Mouse (Mus musculus): Measurements from ENCODE around the gene Psap.

Gene Psap

DNA sequence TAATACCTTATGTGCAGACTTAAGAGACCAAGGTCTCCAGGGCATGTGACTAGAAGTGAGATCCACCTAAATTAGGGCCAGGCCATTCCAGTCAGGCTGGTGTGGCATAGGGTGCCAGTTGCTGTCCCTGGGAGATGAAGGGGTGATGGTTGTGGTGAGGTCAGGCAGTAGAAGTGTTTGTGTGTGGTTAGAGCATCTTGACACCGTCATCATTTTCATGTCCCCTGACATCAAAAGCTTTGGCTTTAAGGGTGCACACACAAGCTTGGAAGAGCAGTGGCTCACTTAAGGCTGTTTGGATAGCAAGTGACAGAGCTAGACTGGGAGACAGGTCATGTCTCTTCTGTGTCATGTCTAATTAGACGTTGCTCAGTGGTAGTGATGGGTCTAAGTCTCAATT lies 10.3 kb downstream of the Psap start:
- DNase-seq (ENCODE audit: low spot score): no peak

DNA sequence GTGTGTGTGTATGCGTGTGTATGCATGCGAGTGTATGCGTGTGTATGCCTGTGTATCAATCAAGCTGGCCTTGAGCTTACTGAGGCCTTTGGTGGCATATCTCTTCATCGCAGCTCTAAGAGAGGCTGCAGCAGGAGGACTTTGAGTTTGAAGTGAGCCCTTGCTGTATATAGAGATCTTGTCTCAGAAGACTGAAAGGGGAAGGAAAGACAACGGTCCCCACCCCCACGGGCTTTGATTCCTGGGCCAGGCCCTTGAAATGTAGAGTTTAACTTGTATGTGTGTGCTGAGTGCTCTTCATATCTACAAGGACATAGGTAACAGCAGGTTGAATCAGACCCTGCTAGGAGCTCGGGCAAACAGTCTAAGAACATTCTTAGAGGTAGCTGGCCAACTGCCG lies 11.8 kb downstream of the Psap start:
- no peak for DNase-seq (ENCODE audit: low spot score)

DNA sequence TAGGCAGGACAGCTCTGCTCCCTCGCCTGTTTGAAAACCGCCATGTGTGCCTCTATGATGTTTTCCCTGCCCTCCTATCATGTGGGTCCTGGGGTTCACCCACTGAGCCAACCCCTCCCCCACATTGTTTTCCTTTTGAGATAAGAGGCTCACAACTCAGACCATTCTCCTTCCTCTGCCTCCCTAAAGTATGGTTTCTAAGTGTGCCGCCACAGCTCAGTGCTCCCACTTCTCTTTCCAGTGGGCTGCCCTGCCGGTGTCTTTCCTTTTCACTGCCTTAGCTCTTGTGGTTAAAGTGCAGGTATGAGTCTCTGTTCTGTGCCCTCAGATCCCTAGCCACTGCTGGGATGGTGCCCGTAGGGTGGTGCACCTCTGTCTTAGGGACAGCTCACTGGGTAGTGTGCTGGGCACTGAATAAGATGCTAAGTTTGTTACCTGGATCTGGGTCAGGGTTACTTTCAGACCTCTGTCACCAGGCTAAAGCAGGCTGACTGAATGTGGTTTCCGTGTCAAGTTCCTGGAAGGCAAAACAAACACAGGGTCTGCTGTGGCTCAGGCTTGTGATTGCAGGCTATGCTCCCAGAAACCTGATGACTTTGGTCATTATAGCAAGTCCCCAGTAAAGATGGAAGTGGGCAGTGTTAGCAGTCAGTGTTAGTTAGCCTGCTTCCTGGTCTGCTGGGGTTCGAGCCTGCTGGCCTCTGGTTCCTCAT lies 12.8 kb downstream of the Psap start:
- no peak for DNase-seq (ENCODE audit: low spot score)

DNA sequence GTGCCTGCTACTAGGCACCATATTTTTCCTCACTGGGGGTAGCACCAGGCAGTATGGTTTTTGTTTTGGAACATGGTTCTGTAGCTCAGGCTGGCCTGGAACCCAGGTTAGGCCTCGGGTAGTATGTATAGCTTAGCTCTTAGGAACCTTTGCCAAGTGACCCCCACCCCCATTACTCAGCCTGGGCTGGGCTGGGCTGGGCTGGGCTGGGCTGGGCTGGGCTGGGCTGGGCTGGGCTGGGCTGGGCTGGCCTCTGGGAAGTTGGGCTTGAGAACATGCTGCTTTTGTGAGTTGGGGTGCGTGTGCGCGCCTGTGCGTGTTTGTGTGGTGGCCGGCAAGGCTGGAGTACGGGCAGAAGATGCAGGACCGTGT lies 13.3 kb downstream of the Psap start:
- no peak for DNase-seq (ENCODE audit: low spot score)

DNA sequence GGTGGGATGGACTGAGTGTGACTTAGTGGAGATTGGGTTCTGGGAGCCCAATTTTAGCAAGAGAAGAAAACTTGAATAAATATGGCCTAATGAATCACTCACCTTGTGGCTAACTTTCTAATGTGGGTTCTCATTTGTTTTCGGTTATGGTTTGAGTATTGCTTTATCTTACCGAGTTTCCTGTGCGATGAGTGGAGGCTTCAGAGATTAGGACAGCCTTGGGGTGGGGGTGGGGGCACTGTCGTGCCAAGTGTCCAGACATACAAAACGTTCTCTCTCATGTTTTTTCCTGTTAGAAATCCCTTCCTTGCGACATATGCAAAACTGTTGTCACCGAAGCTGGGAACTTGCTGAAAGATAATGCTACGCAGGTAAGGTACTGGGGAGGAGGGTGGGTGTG lies 14.8 kb downstream of the Psap start:
- no peak for DNase-seq (ENCODE audit: low spot score)

DNA sequence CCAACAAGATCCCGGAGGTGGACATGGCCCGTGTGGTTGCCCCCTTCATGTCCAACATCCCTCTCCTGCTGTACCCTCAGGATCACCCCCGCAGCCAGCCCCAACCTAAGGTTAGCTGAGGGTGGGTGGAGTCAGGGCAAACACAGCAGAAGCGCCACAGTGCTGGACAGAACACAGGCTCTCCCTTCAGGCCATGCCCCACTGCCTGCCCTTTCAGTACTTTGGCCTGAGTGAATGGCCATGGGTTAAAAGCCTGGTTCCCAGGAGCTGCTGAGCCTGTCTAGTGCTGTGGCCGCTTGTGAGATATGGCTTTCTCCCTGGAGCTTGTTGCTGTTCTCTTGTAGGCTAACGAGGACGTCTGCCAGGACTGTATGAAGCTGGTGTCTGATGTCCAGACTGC lies 17.2 kb downstream of the Psap start:
- no peak for DNase-seq (ENCODE audit: low spot score)

DNA sequence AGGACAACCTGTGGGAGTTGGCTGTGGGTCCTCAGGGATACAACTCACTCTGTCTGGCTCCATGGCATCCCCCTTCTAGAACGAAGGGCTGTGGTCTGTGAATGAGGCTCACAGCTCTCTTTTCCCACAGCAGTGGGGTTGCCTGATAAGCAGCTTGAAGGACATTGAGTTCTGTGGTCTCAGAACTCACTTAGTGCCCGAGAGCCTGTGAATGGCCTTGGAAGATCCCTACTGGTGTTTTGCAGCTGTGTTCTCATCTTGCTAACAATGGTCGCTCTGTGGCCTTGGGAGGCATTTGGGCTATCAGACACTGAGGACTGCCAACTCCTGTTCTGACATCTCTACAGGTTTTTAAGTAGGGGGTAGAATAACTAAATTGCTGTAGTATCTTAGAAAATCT lies 17.9 kb downstream of the Psap start:
- no peak for DNase-seq (ENCODE audit: low spot score)

DNA sequence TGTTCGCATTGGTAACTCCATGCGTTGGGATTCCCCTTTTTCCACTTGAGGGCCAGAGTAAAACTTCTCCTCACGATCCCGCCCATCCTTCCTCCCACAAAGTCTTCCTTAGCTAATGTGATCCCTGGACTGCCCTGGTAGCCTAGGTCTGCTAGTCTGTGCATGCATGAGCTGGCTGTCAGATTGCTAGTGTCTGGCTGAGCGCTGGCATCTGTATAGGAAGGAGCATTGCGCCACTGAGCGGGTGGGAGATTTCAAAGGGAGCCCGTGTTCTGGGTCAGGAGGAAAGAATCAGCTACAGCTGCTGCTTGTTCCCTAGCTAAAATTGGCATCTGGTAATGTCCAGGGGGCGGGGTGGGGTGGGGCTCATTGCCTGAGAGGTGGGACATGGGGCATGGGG lies 18.6 kb downstream of the Psap start:
- no peak for DNase-seq (ENCODE audit: low spot score)

DNA sequence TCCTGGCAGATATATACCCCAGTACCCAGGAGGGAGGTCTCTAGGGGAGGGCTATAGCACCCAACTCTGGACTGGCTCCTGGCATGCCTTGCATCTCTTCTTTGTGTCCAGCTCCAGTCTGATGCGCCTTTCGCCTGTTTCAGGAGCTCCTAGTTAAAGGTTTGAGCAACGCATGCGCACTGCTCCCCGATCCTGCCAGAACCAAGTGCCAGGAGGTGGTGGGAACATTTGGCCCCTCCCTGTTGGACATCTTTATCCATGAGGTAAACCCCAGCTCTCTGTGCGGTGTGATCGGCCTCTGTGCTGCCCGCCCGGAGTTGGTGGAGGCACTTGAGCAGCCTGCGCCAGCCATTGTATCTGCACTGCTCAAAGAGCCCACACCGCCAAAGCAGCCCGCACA lies 22.2 kb downstream of the Psap start:
- no peak for DNase-seq (ENCODE audit: low spot score)

DNA sequence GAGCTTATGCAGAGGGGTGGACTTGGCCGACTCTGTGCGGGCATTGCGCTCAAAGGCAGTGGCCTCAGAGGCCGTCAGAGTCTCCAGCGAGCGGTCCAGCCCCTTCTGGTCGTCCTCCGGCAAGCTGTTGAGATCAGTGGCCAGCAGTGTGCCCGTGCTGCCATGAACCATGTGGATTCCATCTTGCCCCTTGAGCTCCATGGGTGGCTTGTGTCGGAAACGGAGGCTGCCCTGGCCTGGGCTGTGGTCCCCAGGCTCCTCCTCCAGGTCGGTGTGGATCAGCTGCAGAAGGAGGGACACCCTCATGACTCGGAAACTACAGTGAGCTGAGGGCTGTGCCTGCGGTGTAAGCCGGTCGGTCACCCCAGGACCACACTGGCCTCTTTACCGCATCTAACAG lies 26.0 kb downstream of the Psap start:
- DNase-seq (ENCODE audit: low spot score): no peak

DNA sequence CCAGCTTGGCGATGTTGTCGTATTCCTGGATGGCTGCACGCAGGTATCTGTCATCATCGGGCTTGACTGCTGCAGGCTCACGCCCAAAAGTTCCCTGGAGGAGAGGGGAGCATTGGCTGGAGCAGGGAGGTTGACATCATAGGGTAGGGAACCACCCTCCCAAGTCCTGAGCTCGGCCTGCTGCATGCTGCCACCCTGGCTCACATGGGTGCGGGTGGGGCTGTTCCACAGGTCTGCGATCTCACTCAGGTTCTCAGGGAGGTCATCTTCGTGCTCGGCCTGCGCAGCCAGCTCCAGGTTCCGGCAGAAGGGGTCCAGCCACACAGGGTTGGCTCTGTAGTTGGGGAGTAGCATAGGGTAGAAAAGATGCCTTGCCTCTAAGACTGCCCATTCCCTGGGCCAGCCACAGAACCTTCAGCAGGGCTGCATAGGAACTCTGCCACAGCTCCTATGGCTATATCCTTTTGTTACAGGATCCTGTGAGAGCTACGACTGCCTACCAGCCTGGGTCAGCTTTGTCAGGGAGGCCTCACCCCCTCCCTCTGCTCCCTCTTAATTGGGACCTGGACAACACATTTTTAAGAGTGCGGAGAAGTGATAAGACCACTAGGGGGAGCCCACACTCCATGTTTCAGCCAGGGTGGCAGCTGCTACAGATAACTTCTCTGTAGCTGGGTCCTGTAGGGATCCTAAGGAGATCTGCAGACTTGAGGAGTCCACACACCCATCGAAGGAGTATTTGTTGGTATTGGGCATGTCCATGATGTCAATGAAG lies 27.6 kb downstream of the Psap start:
- DNase-seq (ENCODE audit: low spot score): no peak

DNA sequence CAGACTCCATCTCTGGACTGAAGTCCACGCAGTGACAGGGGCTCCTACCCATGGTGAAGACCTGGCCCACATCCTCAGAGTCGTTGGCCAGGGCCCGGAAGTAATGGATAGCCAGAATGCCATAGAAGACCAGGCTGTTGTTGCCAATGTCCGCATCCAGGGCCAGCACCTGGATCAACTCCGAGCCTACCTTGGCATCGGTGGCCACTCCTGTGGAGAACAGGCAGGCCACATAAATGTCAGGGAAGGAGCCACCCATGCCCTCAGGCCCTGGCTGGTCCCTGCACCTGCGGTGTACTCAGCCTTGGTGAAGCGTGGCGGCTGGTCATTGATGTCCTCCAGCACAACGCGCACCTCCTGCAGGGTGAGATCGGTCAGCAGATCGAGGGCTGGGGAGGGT lies 33.2 kb downstream of the Psap start:
- DNase-seq (ENCODE audit: low spot score): no peak

DNA sequence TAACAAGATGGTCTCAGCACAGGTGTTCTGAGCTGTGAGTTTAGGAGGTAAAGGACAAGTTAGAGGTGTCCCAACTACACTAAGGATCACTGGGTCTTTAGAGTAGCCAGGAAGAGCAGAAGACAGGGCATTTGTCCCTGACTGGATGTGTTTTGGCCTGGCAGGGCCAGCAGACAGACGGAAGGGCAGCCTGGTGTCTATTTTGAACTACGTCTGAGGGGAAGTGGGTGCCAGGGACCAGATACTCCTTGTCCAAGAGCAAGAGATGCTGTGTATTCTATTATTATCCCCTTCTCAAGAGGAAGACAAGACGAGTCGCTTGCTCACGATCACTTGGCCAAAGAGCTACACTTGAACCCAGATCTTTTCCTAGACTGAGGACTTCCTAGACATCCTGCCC lies 36.2 kb downstream of the Psap start:
- DNase-seq (ENCODE audit: low spot score): no peak

DNA sequence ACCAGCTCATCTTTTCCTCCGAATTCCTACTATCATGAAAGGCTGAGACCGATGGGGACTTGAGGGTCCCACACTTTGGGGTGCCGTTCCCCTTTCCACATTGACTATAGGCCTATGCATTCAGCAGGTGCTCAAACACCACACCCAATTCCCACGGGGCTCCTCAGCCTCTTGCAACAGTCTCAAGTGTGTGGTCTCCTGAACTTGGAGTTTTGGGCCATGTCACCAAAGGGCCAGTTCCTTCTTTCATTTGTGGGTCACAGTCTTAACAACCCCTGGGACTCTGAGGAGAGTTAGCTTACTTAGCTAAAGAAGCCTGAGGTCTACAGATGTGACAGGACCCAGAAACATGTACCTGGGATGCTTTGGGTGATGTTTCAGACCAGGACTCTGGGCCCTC lies 38.7 kb downstream of the Psap start:
- no peak for DNase-seq (ENCODE audit: low spot score)

DNA sequence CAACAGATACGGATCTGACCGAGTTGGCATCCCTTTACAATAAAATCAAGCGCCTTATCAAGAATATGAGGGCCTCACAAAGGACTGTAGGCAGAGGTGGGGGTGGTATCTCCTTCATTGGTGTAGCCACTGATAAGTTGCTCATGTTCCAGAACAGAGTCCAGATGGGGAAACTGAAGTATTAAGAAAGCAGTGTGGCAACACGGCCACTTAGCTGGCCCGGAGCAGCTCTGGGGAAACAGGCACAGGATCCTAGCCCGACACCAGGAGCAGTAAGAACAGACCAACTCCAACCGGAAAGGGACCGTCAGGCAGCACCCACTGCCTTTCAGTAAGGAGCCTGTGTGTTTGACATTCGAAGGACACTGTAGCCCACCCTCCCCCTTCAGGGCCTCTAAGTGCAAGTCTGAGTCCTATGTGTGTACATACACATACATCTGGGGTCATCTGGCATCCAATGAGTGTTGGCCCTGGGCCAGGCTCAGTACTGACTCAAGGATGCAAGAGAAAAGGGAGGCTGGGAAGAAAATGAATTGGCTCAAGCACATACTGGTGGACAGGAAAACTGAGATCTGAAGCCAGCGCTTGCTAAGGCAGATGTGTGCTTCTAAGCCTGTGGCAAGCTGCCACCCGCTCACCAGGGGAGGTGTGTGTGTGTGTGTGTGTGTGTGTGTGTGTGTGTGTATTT lies 51.7 kb downstream of the Psap start:
- no peak for DNase-seq (ENCODE audit: low spot score)

DNA sequence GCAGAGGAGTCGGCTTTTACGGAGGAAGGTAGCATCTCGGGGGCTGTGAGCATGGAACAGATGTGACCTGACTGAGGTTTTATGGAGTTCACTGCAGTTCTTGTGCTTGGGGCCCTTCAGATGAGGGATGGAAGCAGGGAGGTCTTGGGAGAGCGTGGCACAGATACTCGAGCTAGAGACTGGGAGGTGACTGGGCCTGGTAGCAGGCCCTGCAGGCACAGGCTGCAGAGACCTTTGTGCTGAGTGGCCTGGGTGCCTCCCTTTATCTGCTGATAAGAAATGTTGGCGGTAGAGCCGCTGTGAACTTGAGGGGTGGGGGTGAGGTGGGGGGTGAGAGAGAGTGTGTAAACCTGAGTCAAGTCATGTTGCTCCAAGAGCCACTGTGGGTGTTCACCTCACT lies 57.2 kb downstream of the Psap start:
- DNase-seq (ENCODE audit: low spot score): no peak

DNA sequence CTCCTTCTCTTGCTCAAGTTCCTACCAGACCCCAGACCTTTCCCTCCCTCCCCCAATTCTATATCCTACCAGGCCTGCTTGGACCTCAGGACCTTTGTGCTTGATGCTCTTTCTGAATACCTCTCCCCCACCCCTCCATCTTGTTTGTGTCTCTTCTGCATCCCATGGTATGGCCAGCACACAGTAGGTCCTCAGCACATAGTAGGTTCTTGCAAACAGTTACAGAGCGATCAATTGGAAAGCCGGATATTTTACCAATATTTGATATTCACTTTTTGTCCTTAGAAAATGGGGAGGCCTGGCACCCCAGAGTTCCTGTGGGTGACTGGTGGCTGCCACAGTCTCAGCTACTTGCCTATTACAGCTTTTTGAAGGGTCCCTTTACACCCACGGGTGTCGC lies 57.6 kb downstream of the Psap start:
- no peak for DNase-seq (ENCODE audit: low spot score)

DNA sequence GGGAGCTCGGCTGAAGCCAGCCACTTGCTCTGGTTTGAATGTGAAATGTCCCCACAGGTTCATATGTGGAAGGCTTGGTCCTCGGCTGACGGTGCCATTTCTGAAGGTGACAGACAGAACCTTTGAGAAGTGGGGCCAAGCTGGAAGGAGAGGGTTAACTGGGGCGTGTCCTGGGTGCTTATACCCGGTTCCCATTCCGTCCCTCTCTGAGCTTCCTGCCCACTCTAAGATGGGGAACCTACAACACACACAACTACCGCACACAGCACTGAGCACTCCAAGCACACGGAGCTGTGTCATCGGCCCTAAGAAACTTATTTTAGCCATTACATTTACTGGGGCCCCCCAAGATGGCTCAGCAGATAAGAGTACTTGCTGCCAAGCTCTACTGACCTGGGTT lies 64.1 kb downstream of the Psap start:
- DNase-seq (ENCODE audit: low spot score): no peak

DNA sequence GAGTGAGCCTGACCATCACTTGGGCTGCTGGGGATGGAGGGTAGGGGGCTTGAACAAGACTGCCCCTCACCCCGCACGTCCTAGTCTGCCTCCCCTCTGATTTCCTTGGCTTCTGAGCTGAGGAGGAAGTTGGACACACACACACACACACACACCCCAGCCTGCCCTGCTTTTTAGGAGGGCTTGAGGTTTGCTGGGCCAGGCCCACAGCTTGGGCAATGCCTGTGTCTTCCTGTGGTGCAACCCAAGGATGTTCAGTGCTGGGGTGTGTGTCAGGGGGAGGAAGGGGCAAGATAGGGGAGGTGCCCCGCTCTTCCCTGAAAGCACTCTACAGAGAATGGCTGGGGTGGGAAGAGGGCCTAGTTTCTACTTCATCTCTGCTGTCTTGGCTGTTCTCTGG lies 66.7 kb downstream of the Psap start:
- no peak for DNase-seq (ENCODE audit: low spot score)

DNA sequence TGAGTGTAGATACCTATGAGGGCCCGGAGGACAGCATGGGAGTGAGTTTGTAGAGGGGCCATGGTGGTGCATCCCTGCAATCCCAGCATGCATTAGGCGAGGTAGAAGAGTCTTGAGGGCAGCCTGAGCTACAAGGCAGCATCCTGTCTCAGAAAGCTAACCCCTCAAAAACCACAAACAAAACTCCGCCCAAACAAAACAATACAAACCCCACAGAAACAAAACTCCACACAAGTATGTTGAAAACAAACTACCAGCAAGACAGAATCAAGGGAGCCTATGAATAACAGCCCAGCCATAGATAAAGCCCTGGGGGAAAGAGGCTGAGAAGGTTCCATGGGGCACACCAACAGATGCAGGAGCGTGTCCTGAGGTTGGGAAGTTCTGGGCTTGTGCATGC lies 68.6 kb downstream of the Psap start:
- no peak for DNase-seq (ENCODE audit: low spot score)

DNA sequence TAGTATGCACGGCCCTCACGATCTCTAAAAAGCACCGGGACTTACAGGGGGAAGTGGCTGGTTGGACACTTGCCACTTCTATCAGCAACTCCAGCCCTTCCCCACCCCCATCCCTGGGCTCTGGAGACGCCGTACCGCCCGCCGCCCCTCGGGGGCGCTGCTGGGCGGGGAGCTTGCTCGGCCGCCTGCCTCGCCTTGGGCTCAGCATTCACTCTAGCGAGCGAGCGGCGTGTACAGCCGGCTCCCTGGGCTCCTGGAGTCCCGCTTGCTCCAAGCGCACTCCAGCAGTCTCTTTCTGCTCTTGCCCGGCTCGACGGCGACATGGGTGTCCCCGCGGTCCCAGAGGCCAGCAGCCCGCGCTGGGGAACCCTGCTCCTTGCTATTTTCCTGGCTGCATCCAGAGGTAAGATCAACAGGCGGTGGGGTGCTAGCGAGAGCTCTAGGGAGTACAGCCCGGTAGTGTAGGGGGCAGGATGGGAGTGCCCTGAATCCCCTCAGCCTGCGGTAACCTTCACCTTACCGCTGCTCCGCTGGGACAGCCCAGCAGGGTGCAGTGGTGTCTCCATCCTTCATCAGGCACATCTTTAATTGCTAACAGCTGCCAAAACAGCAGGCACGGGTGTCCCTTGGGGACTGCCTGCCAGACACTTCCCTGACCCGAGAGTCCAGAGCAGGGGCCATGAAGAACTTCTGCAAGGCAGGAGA lies 69.4 kb downstream of the Psap start, which contains the start of gene Vsir:
Gene Vsir (plus strand): TSS at position 151 of the 705 bp plus-strand sequence.
- peak; percentile 66 for DNase-seq (ENCODE audit: low spot score)

DNA sequence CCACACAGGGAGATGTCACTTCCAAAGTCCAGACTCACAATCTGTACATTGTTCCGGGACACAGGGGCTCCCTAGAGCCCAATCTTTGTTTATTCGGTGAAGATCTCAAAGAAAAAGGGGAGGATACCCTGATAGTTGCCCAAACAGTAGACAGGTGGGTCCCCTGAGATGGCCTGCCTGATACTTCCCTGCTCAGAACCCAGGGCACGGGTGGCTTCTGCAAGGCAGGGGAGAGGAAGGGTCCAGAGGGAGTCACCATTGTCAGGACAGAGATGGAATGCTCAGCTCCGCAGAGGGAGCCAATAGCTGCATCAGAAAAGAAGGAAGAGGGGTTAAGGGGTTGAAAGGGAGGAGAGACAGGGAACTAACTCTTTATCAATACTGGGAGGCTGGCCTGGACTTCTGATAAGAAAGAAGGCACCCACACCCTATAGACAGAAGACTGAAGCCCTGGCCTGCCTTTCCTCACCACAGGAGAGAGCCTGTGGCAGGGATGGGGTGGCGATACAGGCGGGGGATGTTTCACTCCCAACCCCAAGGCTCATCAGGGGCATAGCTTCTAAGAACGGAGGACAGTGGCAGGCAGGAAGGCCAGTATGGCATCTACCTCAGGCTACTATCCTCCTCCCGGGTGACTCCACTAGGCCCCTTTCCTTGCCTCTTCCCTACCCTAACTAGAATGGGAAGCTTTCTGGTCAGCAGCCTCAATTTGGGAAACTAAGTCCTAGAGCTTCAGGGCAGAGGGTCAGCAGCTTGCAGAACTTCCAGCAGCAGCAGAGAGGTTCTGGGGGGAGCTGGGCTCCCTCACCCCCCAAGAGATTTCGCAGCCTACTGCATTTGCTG lies 70.6 kb downstream of the Psap start:
- no peak for DNase-seq (ENCODE audit: low spot score)

All from layer of hippocampus, adult 9-10 months (tissue).